Mouse (Mus musculus): ENCODE data around the gene Pak4. TPM values are rescaled to one million over a fixed set of nuclear protein-coding genes. Genes with fewer than 3 reads are reported as not detected.
A peak's percentile ranks its signal among the peaks of the same experiment; 100 is the strongest.
"Not testable (repeated sequence)": the region's sequence is repeated elsewhere in the genome, so short reads cannot be mapped to it uniquely, and the experiment has no call there.

The Pak4 gene
- total and polyA plus RNA-seq, 2 experiments from 2014 or later, result 11.5 to 11.9 TPM

GRCm38 (mm10) chr7:28540526-28540925 is 57.5 kb downstream of the Pak4 start, which contains the start of gene Sycn:
TSS of gene Sycn (plus strand) at chr7:28540885.
- 82% methylated on average over 4 of the region's 4 CpGs for WGBS
- no peak within 1 kb of the TSS for H3K27ac ChIP-seq (ENCODE audit: low read depth, low read length)
- no peak within 1 kb of the TSS for H3K4me3 ChIP-seq (ENCODE audit: low read depth, low read length)
- H3K4me2 ChIP-seq (ENCODE audit: low read depth), result no peak within 1 kb of the TSS
- TF ChIP-seq CTCF (IDR thresholded peaks at IDR 0.05; ENCODE audit: low read depth), result no peak
- DNase-seq (no peak), ATAC-seq (no peak)
- H3K9me3 ChIP-seq (ENCODE audit: low read length), result no peaks in the 10 kb centered on the region
- H3K4me1 ChIP-seq (ENCODE audit: insufficient read depth), result no peaks in the 10 kb centered on the region
- H3K27me3 ChIP-seq (ENCODE audit: insufficient read depth, low read length), result peaks cover 12% of the 10 kb centered on the region
- H3K9ac ChIP-seq, result no peak within 1 kb of the TSS
- no peaks in the 10 kb centered on the region for H3K36me3 ChIP-seq (ENCODE audit: insufficient read depth)

- 96% methylated on average over 6 of the region's 6 CpGs for WGBS
- H3K4me3 ChIP-seq (ENCODE audit: low read depth, low read length); ATAC-seq; H3K27me3 ChIP-seq (ENCODE audit: insufficient read depth, low read length); H3K9me3 ChIP-seq (ENCODE audit: low read length); H3K9ac ChIP-seq; H3K27ac ChIP-seq (ENCODE audit: low read depth, low read length); H3K4me2 ChIP-seq (ENCODE audit: low read depth); H3K36me3 ChIP-seq (ENCODE audit: insufficient read depth); DNase-seq; H3K4me1 ChIP-seq (ENCODE audit: insufficient read depth): not testable (repeated sequence)
These were observed 59.1 kb downstream of the Pak4 start for GRCm38 (mm10) chr7:28538886-28539285.

GRCm38 (mm10) chr7:28532005-28532404 is 66.0 kb downstream of the Pak4 start:
- TF ChIP-seq CTCF (IDR thresholded peaks at IDR 0.05; ENCODE audit: low read depth), result no peak
- Histone ChIP-seq H3K4me3 (ENCODE audit: low read depth, low read length) (no peak overlapping the region), H3K27ac (ENCODE audit: low read depth, low read length) (no peak overlapping the region), H3K36me3 (ENCODE audit: insufficient read depth) (no peaks in the 10 kb centered on the region), H3K9ac (no peak overlapping the region), H3K27me3 (ENCODE audit: insufficient read depth, low read length) (no peaks in the 10 kb centered on the region), H3K4me2 (ENCODE audit: low read depth) (no peak overlapping the region), H3K4me1 (ENCODE audit: insufficient read depth) (no peaks in the 10 kb centered on the region), H3K9me3 (ENCODE audit: low read length) (no peaks in the 10 kb centered on the region)
- ATAC-seq (no peak), DNase-seq (no peak)
- 81% methylated on average over 8 of the region's 8 CpGs for WGBS

- WGBS, result 8% methylated on average over 19 of the region's 19 CpGs
- ATAC-seq (no peak; the same call in 1 of the 2 replicates), DNase-seq (peak; percentile 38)
- H3K9me3 ChIP-seq (ENCODE audit: low read length), result no peaks in the 10 kb centered on the region
- peak; percentile 67 for TF ChIP-seq CTCF (IDR thresholded peaks at IDR 0.05; ENCODE audit: low read depth)
- H3K4me2 ChIP-seq (ENCODE audit: low read depth), result no peak overlapping the region
- no peak overlapping the region for H3K27ac ChIP-seq (ENCODE audit: low read depth, low read length)
- no peak overlapping the region for H3K4me3 ChIP-seq (ENCODE audit: low read depth, low read length)
- H3K36me3 ChIP-seq (ENCODE audit: insufficient read depth), result no peaks in the 10 kb centered on the region
- no peaks in the 10 kb centered on the region for H3K4me1 ChIP-seq (ENCODE audit: insufficient read depth)
- no peak overlapping the region for H3K9ac ChIP-seq
- H3K27me3 ChIP-seq (ENCODE audit: insufficient read depth, low read length), result no peaks in the 10 kb centered on the region
These were observed 69.9 kb downstream of the Pak4 start for GRCm38 (mm10) chr7:28527922-28528719.

DNA sequence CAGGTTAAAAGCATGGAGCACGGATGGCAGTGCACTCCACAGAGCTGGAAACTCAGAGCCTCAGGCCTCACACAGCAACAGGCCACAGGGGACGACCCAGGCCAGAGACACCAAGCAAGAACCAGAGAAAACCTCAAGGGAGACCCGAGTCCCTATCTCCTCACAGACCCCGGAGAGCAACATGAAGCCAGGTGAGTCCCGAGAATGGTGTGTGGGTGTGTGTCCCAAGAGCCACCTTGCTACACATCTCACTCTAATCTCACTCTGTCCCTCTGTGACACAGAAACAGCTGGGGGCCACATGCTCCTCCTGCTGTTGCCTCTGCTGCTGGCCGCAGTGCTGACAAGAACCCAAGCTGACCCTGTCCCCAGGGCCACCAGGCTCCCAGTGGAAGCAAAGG is 75.4 kb downstream of the Pak4 start, which contains the start of gene Ifnl3:
Gene Ifnl3, plus strand, starts transcription at position 301 of the 400 bp plus-strand sequence.
- not testable (repeated sequence) for H3K9me3 ChIP-seq (ENCODE audit: low read length); H3K4me1 ChIP-seq (ENCODE audit: insufficient read depth); H3K27ac ChIP-seq (ENCODE audit: low read depth, low read length); H3K4me2 ChIP-seq (ENCODE audit: low read depth); H3K27me3 ChIP-seq (ENCODE audit: insufficient read depth, low read length); DNase-seq; H3K9ac ChIP-seq; ATAC-seq; H3K4me3 ChIP-seq (ENCODE audit: low read depth, low read length); H3K36me3 ChIP-seq (ENCODE audit: insufficient read depth)
- WGBS, result 74% methylated on average over 5 of the region's 6 CpGs

GRCm38 (mm10) chr7:28511441-28511840 is 86.5 kb downstream of the Pak4 start:
- Histone ChIP-seq H3K9ac (no peak overlapping the region), H3K27me3 (ENCODE audit: insufficient read depth, low read length) (no peaks in the 10 kb centered on the region), H3K4me1 (ENCODE audit: insufficient read depth) (no peaks in the 10 kb centered on the region), H3K4me2 (ENCODE audit: low read depth) (no peak overlapping the region), H3K4me3 (ENCODE audit: low read depth, low read length) (no peak overlapping the region), H3K27ac (ENCODE audit: low read depth, low read length) (no peak overlapping the region), H3K9me3 (ENCODE audit: low read length) (no peaks in the 10 kb centered on the region), H3K36me3 (ENCODE audit: insufficient read depth) (no peaks in the 10 kb centered on the region)
- WGBS, result 71% methylated on average over 8 of the region's 8 CpGs
- DNase-seq (no peak), ATAC-seq (no peak)
- no peak for TF ChIP-seq CTCF (IDR thresholded peaks at IDR 0.05; ENCODE audit: low read depth)

- not testable (repeated sequence) for DNase-seq; H3K4me3 ChIP-seq (ENCODE audit: low read depth, low read length)
These were observed 87.5 kb downstream of the Pak4 start, which contains the start of gene Ifnl2 for GRCm38 (mm10) chr7:28510405-28510974. TSS of gene Ifnl2 (minus strand) at chr7:28510455.

GRCm38 (mm10) chr7:28509121-28509520 is 88.9 kb downstream of the Pak4 start:
- not testable (repeated sequence) for H3K4me2 ChIP-seq (ENCODE audit: low read depth); H3K27ac ChIP-seq (ENCODE audit: low read depth, low read length); H3K4me3 ChIP-seq (ENCODE audit: low read depth, low read length); H3K9me3 ChIP-seq (ENCODE audit: low read length); H3K9ac ChIP-seq; H3K4me1 ChIP-seq (ENCODE audit: insufficient read depth); ATAC-seq; H3K27me3 ChIP-seq (ENCODE audit: insufficient read depth, low read length); DNase-seq; H3K36me3 ChIP-seq (ENCODE audit: insufficient read depth)
- no CpG with 5 or more reads among the region's 2 CpGs for whole genome bisulfite sequencing

More at GRCm38 (mm10) chr7:28510405-28510974, 87.5 kb downstream of the Pak4 start, which contains the start of gene Ifnl2:
- 65% methylated on average over 8 of the region's 8 CpGs for WGBS
- ATAC-seq; H3K27me3 ChIP-seq (ENCODE audit: insufficient read depth, low read length); H3K9ac ChIP-seq; H3K9me3 ChIP-seq (ENCODE audit: low read length); H3K4me2 ChIP-seq (ENCODE audit: low read depth); H3K36me3 ChIP-seq (ENCODE audit: insufficient read depth); H3K27ac ChIP-seq (ENCODE audit: low read depth, low read length); H3K4me1 ChIP-seq (ENCODE audit: insufficient read depth): not testable (repeated sequence)
